Mouse (Mus musculus) small intestine, adult 10 weeks (tissue): Measurements from ENCODE around the gene Lancl2. TPM values are rescaled to one million over a fixed set of nuclear protein-coding genes. Genes with fewer than 3 reads are reported as not detected.

Experiments used
- polyA plus RNA-seq: library from polyadenylated mRNA; stranded (reverse); fragments of 350-450 nt; fragmentation: Illumina TruSeq; extraction: RNeasy Lipid Tissue Mini Kit (QIAGEN cat#74804); gene quantifications from one replicate; pipeline ENCODE4 v1.2.3, GENCODE M21; 2014; ENCODE audit warnings: low replicate concordance

Gene Lancl2
- 15.5 TPM for polyA plus RNA-seq

GRCm38 (mm10) chr6:57702376-57702742 lies at the start of gene Lancl2:
Gene Lancl2, plus strand, starts transcription at chr6:57702540.

GRCm38 (mm10) chr6:57691467-57692261 lies 10.7 kb upstream of the Lancl2 start, which contains the start of gene Pyurf:
Gene Pyurf, minus strand, starts transcription at chr6:57692078.

Other genes starting within 250 kb of the Lancl2 start
- gene Ppm1k, start 167.1 kb upstream of the Lancl2 start, polyA plus RNA-seq = 13.4 TPM
- 45.3 TPM for gene Herc6, start 121.5 kb upstream of the Lancl2 start, polyA plus RNA-seq
- gene Pyurf, start 10.5 kb upstream of the Lancl2 start, polyA plus RNA-seq = 17.6 TPM
- 22.5 TPM for gene Vopp1, start 122.6 kb downstream of the Lancl2 start, polyA plus RNA-seq
- gene Vmn1r21, start 147.8 kb downstream of the Lancl2 start, polyA plus RNA-seq = not detected
- not detected for gene Vmn1r22, start 205.5 kb downstream of the Lancl2 start, polyA plus RNA-seq
- not detected for gene Vmn1r23, start 224.3 kb downstream of the Lancl2 start, polyA plus RNA-seq